Mouse (Mus musculus) urinary bladder, postnatal 10 days (tissue): ENCODE measurements around the gene Plxnb2.
A peak's percentile ranks its signal among the peaks of the same experiment; 100 is the strongest.

Experiments
- DNase-seq: peaks from one replicate; pipeline ENCODE4 v3.0.0; 2022; ENCODE audit warnings: low spot score

Plxnb2 gene

DNA sequence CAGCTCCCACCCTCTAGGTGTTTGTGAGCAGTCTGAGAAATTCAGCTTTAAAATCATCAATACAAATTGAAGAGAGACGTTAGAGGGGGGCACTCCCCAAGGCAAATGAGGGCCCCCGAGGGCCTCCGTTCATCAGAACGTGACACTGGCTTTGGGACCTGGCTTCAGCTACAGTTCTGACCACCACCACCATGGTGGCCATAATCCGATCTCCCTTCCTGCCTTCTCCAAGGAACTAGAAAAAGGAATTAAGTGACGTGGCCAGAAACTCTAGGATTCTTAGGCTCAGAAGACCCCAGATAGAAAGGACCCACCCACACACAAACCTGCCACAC, 991 bp downstream of the Plxnb2 start:
- DNase-seq: no peak

DNA sequence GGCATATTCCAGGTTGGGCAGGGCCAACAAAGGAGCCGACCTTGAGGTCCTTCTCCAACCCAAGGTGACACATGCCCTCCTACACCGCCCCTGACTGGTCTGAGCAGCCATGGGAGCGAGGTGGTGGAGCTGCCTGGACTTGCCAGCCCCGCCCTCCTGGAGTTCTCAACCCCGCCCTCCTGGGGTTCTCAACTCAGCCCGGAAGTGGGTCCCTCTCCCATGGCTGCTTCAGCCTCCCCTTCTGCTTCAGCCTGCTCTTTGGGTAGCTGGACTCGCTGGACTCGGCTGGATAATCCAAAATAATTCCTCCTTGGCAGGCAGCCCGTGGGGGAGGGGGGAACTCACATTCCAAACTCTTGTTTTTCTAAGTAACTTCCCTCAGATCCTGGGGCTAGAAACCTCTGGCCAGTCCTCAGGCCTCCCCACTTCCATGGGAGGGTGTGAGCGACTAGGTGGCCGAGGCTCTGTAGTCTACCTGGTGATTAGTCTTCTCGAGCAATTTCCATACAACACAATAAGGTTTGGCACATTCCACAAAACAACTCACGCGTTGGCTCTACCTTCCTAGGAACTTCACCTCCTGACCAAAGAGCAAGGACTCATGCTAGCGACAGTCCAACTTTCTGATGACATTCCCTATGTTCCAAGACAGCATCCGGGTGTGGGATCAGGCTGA, 1.5 kb downstream of the Plxnb2 start:
- DNase-seq: peak; percentile 33

DNA sequence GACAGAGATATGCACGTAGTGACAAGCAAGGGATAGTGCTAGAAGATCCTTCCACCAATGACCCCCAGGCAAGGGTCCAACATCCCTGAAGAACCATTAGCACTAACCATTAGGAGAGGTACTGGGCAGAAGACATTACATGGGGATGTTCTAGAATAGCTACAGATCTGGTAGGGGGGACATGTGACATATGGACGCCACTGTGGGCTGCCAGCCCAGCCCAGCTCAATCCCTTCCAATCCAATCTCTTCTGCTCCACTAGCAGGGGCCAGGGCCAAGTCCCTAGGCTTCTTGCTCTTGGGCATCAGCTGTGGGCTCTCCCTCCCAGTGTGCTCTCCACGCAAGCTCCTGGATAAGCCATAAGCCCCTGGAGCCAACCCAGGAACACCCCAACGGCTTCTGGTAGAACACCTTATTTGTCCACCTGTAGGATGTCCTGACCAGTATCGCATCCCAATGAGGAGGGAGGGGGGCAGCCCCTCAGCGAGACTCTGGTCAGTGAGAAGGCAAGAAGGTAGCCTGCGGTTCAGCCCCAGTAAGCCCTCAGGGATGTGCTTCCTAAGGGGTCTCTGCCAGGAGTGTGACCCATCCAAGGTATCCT, 2.2 kb downstream of the Plxnb2 start:
- no peak for DNase-seq

DNA sequence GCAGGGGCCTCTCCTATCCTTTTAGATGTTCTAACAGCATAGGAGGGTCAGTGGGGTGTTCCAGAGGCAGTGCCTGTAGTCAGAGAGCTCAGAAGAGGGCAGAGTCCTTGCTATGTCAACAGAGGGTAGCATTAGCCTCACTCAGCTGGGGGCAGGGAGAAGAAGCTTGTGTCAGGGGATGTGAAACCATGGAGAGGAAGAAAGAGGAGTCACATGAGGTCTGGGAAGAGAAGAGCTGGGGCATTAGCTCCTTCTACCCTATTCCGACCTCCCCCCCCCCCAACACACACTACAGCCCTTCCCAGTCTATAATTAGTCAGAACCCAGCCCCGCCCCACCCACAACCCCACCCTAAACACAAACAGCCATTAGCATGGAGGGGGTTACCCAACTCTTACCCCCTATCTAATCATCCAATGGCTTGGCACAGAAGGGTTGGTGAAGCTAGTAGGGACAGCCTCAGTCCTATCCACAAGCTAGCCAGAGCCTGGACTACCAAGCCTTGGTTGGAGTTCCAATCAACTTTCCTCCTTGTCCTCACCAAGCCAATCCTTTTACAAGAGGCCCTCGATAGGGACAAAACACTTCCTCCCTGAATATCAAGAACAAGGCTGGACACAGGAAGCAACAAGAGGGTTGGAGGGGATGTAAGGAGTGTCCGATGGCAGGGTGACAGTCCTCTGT, 2.9 kb downstream of the Plxnb2 start:
- no peak for DNase-seq

DNA sequence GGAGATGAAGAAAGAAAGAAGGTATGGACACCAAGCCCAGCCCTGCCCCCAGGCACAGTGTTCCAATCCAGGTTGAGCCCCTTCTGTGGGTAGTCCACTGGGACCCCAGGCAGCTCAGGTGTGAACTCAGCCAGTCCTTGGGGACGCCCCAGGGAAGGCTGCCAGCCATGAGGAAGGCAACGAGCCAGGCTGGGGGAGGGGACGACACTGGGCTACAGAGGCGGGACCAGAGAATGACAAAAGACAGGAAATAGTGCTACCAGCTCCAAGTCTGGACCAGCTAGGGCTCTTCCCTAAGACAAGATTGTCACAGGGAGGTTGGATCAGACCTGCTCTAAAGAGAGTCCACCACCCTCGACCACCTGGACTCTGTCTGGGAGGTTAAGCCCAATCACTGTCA, 3.5 kb downstream of the Plxnb2 start:
- DNase-seq: no peak

DNA sequence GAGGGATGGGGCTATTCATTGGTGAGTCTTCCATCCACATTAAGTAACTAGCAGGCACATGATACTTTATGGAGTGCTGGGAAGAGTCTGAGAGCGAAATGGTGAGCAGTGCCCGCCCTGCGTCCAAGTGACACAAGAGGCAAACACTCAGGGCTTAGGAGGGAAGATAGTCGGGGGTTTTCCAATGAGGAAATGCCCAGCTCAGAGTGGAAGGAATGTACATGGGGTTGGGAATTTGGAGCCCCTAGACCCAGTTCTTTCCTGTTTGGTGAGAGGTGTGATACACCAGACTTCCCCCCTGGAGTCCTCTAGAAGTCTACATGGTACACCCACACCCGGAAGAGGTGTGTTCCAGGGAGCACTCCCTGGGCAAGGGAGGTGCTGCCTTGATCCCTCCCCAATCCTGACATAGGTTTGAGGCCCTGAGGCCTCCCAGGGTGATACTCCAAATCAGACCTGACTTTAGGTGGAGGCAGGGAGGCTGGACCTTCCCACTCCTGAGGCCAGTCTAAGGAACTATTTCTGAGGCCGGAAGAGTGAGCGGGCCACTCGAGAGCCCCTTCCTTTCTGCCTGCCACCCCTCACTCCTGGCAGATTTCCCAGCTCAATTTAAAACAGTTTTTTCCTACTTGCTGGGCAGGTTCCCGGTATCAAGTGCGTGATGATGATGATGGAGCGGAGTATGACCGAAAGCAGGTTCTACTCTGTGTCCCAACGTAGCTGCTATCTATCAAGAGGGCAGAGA, 5.0 kb downstream of the Plxnb2 start:
- DNase-seq: no peak

DNA sequence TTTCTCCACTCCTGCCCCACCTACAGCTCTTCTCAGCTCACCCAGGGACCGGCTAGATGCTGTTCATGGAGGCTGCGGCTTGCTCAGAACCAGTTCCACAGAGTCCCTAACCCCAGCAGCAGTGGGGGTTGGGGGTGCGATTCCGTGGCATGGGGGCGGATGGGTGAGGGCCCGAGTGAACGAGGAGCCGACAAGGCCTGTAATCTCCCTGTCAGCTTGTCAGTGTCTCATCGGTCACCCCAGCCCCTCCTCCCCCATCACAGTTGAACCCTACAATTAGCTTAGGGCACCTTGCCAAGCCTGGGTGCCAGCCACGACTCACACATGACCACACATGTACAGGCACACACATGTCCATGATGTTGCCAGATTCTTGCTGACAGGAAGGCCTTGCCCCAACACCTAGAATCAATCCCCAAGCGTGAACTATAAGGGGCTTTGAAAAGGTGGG, 5.7 kb downstream of the Plxnb2 start:
- no peak for DNase-seq

DNA sequence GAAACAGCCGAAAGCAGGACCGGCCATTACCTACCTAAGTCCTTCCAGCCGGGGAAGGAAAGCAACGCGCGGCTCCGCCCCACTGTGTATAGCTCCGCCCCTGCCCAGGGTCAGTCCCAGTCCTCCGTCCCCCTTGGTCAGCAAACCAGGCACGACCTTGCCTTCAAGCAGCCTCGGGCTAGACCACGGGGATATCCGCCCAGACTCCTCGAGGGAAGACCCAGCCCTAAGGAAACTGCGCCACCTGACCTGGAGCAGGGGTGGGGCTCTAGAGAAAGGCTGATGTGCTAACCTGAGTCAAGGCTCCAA, 6.7 kb downstream of the Plxnb2 start:
- DNase-seq: no peak

DNA sequence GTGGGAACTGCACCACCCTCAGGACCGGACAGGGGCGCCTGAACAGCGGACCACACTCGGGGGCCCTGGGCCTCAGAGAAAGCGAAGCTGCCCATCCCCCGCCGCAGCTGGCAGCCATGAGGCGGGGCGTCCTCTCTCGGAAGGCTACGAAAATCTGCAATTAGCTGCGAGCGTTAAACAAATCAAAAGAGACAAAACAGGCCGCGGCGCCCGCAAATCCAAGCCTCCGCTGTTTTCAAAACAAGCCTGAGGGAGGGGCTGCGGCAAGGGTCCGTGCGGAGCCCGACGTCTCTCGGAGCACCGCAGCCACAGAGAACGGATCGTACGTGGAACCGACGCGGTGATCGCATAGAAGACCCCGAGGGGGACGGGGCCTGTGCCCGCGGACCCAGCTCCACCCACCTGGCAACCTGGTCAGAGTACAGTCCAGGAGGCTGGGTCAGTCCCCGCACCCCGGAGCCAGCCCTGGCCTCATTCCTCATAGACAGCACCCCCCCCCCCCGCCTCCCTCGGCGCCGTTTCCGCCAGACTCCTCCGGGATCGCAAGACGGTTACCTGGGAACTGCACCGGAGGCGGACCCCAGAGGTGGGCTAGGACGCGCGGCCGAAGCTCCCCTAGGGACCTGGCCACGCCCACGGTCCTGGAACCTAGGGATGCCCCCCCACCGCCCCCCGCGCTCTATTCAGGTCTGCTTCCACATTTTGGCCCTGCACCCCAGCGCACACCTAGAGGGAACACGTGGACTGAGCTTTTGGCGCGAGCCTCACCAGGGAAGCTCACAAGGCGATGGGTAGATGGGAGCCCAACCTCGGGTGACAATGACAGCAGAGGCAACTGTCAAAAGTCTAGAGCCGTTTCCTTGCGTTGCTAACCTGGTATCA, 7.3 kb downstream of the Plxnb2 start:
- DNase-seq: no peak

DNA sequence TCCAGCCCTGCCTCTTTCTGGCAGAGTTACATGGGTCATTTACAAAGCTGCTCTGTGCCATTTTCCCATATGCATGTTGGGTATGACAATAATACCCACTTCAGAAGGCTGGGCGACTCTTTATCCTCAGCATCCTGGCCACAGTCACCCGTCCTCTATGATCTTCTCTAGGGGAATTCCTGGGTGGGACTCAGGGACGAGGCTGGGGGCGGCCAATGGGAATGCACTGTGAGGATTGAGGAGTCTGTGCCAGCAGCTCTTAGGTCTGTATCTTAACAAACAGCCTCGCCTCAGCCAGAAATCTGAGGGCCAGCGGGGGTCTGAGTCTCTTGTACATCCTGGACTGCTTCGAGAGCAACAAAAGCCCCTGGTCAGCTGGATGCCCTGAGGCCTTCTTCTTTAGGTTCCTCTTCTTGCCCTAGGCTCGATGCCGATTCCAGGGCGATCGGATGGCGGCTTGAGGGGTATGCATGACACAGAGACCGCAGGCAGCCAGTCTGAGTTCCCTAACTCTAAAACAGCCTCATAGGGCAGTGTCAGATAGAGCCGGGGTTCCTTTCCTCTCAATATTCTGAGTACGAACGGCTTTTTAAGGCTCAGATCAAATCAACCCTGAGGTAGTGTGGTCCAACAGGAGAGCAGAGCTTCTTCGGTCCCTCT, 8.2 kb downstream of the Plxnb2 start:
- no peak for DNase-seq

DNA sequence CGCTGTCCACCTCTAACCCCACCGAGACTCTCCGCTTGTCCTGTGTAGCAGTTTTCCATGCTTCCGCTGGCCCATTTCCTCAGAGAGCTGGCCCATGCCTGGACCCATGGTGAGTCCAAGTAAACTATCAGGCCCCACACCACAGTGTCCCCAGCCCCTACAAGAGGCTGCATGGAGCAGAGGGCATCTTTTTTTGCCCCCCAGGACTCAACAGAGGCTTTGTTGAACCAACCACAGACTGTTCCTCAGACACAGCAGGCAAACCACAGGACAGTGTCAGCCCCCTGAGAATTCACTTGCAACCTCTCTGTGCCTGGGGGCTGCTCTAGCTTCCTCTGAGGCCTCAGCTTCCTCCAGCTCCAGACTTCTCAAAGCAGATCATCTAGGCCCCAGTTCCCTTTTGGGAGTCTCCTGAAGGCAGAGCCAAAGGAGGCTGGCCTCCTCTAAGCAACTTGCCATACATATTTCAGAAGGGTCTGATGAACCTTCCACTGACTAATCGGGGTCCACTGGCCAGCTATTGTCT, 9.0 kb downstream of the Plxnb2 start:
- no peak for DNase-seq

DNA sequence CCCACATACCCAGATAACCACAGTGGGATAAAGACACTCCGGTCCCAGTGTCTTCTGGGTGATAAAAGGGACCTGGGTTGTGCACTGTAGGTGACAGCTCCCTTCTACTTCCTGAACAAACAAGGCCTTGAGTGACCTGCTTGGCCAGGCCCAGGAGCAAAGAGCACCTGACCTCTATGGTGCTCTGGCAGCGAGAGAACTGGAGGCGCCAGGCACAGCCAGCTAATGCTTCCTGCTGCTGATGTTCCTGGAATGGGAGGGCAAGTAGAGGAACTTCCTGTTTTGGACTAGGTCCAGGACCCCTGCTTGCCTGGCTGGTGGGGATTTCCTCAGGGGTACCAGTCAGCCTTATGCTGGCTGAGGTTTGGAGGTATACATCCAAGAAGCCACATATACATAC, 10.5 kb downstream of the Plxnb2 start:
- DNase-seq: no peak

DNA sequence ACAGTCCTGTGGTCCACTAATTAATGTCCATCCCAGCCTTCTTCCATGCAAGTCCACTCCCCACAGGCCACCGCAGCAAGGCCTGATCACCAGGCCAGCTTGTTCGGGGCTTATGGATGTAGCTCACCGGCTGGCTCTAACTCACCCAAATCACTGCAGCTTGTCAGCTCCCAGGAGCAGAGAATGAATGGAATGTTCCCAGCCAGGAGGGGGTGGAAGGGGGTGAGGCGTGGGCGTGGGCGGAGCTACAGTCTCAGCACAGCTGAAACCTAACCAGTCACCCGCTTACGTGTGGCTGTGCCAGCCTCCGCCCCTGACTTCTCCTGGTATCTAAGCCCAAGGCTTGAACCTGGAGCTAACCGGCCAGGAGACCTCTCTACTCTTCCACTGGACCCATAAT, 11.2 kb downstream of the Plxnb2 start:
- DNase-seq: no peak

DNA sequence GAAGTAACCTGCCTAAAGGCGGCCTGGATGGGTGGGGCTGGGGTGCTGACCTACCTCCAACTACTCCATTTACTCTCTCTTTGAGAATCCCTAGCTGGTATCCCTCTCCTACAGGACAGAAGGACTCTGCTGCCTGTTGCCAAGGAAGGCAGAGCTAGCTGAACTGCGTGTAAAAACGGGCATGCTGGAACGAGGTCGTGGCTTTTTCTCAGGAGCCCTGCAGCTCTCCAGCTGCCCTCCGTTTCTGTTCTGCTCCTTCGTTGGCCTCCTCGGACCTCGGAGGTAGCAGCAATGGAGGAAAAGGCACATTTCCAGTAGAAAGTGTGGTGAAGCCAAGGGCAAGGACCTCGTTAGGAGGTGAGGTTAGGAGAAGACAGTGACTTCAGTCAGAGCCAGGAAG, 11.7 kb downstream of the Plxnb2 start:
- DNase-seq: no peak

DNA sequence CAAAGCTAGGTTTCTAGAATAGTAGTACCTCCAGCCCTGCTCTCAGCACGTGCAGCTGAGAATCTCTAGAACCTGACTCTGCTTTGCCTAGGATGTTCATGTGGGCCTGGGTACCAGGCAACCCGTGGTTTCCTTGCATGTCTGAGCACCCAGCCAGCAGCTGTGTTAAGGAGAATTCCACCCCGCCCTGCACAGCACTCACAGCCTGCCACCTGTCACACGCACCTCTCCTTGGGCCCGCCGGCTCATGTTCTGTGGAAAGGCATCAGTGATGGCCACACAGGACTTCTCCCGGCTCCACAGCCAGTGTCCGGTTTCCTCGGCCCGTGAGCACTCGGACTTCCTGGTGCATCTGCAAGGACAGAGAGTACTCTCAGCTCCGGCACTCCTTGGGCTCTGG, 15.1 kb downstream of the Plxnb2 start:
- no peak for DNase-seq

DNA sequence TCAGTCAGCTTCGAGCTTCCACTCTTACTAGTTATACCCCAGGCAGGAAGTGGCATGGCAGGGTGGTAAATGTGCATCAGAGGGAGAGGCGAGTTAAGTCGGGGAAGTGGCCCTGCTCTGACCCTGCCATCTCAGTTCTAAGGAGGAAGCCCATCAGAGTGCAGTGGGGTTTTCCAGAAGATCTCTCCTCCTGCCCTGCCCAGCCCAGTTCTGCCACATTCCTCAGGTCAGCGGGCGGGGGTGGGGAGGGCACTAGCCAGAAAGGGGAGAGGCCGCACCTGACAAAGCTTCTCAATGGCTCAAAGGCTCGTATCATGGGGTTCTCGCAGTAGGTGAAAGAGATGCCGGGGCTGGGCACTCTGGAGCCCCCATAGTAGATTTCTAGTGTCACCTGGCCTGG, 19.2 kb downstream of the Plxnb2 start:
- DNase-seq: no peak

DNA sequence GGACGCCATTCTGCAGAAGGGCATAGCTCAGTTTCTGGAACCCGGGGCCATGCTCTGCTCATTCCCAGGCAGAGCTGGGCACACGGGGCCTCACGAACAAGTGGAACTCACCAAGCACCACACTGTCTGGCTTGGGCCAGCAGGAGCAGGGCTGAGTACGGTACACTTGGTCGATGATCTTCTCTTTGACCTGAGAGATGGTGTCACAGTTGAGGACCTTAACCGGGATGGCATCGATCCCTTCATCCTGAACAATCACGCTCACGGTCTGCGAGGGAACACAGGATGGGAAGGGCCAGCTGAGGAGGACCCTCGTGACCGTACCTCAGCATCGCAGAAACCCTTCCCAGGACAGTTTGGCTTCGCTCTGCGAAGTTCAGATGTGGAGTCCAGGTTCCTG, 22.1 kb downstream of the Plxnb2 start:
- no peak for DNase-seq

DNA sequence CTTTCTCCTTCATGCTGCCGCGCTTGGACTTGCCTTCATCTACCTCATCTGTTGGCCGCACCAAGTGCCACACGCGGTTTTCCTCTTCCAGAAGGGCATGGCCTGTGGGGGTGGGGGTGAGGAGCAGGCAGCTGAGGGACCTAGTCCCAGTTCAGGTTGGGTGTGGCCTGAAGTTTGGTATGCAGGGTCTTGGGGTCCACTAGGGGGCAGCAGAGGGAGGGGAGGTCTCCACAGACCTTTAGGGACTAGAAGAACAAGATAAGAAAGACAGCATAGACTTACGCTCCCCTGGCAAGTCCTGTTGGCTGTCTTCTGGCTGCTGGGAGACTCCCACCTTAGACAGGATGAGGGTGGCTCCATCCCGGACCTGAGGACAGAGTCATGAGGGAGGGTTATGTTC, 22.6 kb downstream of the Plxnb2 start:
- DNase-seq: no peak

DNA sequence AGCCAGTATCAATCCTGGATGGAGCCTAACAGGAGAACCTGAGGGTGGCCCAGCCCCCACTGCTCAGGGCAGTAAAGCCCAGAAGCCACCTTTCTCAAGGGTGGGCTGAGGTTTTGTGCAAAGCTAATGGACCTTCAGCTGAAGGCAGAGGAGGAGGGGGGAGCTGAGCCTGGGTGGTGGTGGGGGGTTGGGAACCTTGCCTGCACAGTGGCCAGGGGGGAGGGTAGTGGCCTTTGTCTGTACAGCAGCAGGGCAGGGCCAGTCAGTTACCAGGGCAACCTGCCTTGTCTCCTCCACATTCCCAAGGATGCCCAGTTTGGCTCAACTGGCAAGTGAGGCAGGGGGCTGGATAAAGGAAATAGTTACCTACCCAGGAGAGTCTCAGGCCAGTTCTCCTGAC, 28.3 kb downstream of the Plxnb2 start:
- no peak for DNase-seq

DNA sequence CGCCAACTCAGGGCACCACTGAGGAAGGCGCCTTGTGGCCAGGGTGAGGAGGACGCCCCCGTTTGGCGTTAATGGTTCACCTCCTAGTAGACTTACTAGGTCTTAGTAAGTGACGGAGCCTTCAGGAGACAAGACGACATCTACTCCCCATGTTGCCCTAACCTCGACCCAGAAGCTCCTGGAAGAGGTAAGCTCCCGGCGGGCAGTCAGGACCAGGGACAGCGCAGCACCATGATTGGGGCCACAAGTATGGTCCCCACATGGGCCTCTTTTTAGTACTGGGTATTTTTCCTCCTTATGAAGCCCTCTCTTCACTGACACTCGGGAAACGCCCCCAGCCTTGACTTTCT, 30.6 kb downstream of the Plxnb2 start:
- no peak for DNase-seq

DNA sequence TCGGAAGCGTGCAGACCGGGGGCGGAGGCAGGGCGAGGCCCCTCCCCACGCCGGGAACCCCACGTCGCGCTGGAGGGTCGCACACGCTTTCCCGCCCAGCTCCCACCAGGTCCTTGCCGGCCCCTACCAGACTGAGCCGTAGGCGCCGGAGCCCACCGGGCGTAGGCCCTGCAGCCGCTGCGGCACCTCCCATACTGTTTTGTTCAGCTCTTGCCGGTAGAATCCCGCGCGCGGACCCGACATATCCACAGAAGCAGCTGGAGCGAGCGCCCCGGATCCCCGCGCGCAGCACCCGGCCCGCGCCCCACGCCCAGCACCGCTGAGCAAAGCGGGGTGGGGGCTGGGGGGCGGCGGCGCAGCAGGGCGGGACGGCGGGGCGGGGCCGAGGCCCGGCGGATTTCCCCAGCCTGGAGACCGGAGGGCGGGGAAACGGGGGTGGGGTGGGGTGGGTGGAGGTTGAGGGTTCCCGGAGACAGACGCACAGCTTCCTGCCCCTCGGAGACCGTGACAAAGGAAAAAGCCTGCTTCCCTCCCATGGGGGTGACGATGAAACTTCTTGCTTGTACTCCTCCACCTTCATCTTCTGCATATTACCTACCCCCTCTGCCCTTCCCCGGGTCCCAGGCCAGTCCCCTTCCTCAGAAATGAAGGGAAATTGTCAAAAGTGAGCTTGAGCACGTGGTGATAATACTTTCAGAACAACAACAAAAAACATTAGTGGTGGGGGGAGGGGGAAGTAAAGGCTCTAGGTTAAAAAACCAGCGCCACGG, 31.1 kb downstream of the Plxnb2 start, which contains the start of gene Mapk11:
Mapk11 (minus strand) TSS at position 358 of the 770 bp plus-strand sequence.
- no peak for DNase-seq
